Mouse (Mus musculus) lung, postnatal 0 days (tissue): Measurements from ENCODE around the gene Zfp217.

Experiments
- CTCF ChIP-seq: IDR thresholded peaks from 2 replicates; pipeline ENCODE4 v1.5.1; 2016; ENCODE audit warnings: antibody characterized with exemption, mild to moderate bottlenecking
- EP300 ChIP-seq: IDR thresholded peaks from 2 replicates; pipeline ENCODE4 v1.6.1; 2016; ENCODE audit warnings: antibody characterized with exemption, mild to moderate bottlenecking, control low read depth

DNA sequence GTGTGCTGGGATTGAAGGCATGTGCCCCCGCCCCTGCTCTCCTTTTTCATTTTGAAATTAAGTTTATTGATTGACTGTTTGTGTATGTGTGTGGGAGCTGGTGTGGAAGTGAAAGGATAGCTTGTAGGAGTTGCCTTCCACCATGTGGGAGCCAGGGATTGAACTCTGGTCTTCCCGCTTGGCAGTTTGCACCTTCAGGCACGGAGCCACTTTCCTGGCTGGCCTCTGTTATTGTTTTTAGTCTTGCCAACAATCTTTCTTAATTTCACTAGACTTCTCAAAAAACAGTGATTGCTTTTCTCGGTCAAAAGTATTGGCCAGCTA, 35.9 kb upstream of the Zfp217 start:
- TF ChIP-seq CTCF (no peak), EP300 (no peak)
